Mouse (Mus musculus): ENCODE data around the gene Smim6. TPM values are rescaled to one million over a fixed set of nuclear protein-coding genes. Genes with fewer than 3 reads are reported as not detected.
A peak's percentile ranks its signal among the peaks of the same experiment; 100 is the strongest.

Smim6 gene
- polyA plus RNA-seq, 1 experiment from 2014 or later = 9.4 TPM

DNA sequence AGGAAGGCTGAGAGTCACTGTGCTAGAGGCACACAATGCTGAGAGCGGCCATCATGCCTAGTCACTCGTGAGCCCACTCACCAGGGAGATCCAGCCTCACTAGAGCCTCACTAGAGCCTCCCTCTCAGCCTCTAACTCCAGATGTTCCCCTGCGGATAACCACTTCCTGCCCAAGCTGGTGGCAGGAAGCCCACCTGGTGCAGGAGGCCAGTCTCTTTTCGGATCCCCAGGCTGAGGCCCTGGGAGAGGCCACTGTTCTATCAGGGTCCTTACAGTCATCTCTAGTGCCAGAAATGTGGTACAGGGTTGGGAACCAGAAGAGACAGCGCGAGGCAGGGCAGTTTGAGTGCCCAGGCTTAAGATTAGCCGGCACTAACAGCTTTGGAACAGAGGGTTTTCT lies 13.4 kb upstream of the Smim6 start:
- H3K4me3 ChIP-seq (ENCODE audit: low read length) = no peak overlapping the region
- no peaks in the 10 kb centered on the region for H3K9me3 ChIP-seq (ENCODE audit: control insufficient read depth, low read length)
- peaks cover 27% of the 10 kb centered on the region for H3K36me3 ChIP-seq (ENCODE audit: control insufficient read depth, insufficient read depth, low read length)
- no peak overlapping the region for H3K4me2 ChIP-seq (replicated peaks; ENCODE audit: low read depth, low read length)
- H3K9ac ChIP-seq (ENCODE audit: low read depth, low read length) = no peak overlapping the region
- 84% methylated on average over 7 of the region's 7 CpGs for WGBS
- H3K27ac ChIP-seq (ENCODE audit: low read depth, low read length) = no peak overlapping the region
- H3K27me3 ChIP-seq (ENCODE audit: control insufficient read depth, insufficient read depth, low read length) = no peaks in the 10 kb centered on the region
- peaks cover 43% of the 10 kb centered on the region for H3K4me1 ChIP-seq (ENCODE audit: control insufficient read depth, insufficient read depth, low read length)
- ATAC-seq (ENCODE audit: low FRiP score, low TSS enrichment) = no peak

DNA sequence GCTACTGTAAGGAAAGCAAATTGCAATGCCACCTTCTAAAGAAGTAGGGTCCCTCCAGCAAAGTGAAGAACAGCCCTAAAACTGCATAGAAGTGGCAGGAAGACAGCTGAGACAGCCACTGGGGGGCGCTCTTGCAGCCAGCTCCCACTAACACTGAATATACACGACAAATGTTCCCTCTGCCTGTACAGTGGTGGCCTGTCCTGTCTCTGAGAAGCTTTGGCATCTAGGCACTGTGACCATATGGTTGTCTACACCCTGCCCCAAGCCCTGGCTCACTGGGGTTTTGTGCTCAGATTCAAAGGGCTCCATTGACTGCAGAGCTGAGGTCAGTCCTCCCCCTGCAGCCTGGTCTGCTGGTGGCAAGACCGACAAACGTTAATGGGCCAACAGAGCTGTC lies 12.9 kb upstream of the Smim6 start:
- Histone ChIP-seq H3K4me3 (ENCODE audit: low read length) (no peak overlapping the region), H3K9me3 (ENCODE audit: control insufficient read depth, low read length) (no peaks in the 10 kb centered on the region), H3K27ac (ENCODE audit: low read depth, low read length) (peak overlapping the region; percentile 80), H3K36me3 (ENCODE audit: control insufficient read depth, insufficient read depth, low read length) (peaks cover 23% of the 10 kb centered on the region), H3K27me3 (ENCODE audit: control insufficient read depth, insufficient read depth, low read length) (no peaks in the 10 kb centered on the region), H3K9ac (ENCODE audit: low read depth, low read length) (0 out of 2 replicates have a peak overlapping the region, but pooled peaks have one; percentile 12), H3K4me1 (ENCODE audit: control insufficient read depth, insufficient read depth, low read length) (peaks cover 48% of the 10 kb centered on the region), H3K4me2 (replicated peaks; ENCODE audit: low read depth, low read length) (no peak overlapping the region)
- no peak for ATAC-seq (ENCODE audit: low FRiP score, low TSS enrichment)
- WGBS = 2% methylated on average over 4 of the region's 4 CpGs

DNA sequence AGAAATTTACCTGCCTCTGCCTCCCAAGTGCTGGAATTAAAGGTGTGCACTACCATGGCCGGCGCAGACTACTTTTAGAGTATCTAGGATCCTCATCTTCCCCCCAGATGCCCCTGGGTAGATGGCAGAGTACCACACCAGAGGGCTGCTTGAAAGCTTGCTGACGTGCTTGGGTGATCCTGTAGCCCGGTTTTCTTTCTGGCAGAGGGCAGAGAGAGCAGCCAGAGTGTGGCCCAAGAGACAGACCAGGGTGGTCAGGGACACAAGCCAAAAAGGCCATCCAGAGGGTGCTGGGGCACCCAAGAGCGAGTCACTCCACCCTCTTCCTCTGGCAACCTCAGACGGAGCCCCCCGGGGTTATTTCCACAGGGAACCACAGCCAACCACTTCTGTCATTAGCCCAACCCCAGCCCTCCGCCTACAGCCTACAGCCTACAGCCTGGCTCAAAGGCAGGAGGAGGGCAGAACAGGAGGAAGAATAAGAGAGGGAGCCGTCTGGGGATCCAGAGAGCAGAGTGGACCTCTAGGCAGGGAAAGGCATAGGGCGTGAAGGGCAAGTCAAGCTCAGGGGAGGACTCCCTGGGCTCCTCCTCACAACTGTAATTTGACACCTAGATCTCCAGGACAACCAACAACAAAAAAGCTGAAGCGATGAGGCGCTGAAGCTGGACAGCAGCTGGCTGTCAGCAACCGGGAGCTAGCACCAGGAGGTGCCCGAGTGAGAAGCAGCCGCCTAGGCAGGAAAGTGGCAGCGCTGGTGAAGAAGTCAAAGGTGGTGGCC lies 12.1 kb upstream of the Smim6 start, which contains the start of gene Smim5:
TSS of gene Smim5 (plus strand) at position 481 of the 781 bp plus-strand sequence.
- Histone ChIP-seq H3K4me3 (ENCODE audit: low read length) (no peak within 1 kb of the TSS), H3K36me3 (ENCODE audit: control insufficient read depth, insufficient read depth, low read length) (peaks cover 15% of the 10 kb centered on the region; the same call in 1 of the 2 replicates), H3K27me3 (ENCODE audit: control insufficient read depth, insufficient read depth, low read length) (no peaks in the 10 kb centered on the region), H3K4me1 (ENCODE audit: control insufficient read depth, insufficient read depth, low read length) (peaks cover 55% of the 10 kb centered on the region), H3K27ac (ENCODE audit: low read depth, low read length) (peak within 1 kb of the TSS; percentile 80), H3K9ac (ENCODE audit: low read depth, low read length) (0 out of 2 replicates have a peak within 1 kb of the TSS, but pooled peaks have one; percentile 38), H3K9me3 (ENCODE audit: control insufficient read depth, low read length) (no peaks in the 10 kb centered on the region), H3K4me2 (replicated peaks; ENCODE audit: low read depth, low read length) (peak within 1 kb of the TSS; percentile 21)
- WGBS = 20% methylated on average over 16 of the region's 16 CpGs
- ATAC-seq (ENCODE audit: low FRiP score, low TSS enrichment) = peak; percentile 87

DNA sequence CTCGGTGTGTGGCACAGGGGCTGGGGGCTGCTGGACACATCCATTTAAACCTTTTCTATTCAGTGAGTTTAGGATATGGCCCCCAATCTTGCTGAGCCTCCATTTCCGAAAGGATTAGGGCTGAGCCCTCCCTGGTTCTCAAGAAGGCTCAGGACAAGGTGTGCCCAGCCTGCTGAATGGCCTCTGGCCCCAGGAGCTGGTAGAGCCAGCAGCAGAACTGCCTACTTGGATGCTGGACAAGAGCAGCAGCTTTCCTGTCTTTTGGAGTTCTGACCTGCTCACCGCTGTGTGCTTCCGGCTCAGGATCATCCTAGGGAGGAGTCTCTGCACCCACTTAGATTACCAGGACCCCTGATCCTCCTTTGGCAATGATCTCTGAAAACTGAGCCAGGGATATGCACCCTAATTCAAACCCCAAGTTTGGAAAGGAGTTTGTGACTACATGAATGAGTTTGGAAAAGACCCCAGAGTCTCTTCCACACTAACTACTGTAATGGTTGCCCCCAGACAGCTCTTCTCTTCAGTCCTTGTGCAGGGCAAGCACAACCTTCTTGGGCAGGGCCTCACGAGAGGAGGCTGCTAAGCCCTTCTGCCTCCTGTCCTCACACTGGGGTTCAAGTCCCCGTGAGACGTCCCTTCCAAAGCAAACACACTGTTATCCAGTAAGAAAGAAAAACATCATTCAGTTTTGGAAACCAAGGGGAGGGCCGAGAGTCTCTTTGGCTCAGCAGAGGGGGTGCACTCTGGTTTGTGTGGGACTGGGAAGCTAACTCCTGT lies 11.1 kb upstream of the Smim6 start:
- ATAC-seq (ENCODE audit: low FRiP score, low TSS enrichment) = no peak
- Histone ChIP-seq H3K4me3 (ENCODE audit: low read length) (no peak overlapping the region), H3K36me3 (ENCODE audit: control insufficient read depth, insufficient read depth, low read length) (peaks cover 6% of the 10 kb centered on the region; the same call in 1 of the 2 replicates), H3K27ac (ENCODE audit: low read depth, low read length) (no peak overlapping the region; the same call in 1 of the 2 replicates), H3K27me3 (ENCODE audit: control insufficient read depth, insufficient read depth, low read length) (no peaks in the 10 kb centered on the region), H3K4me2 (replicated peaks; ENCODE audit: low read depth, low read length) (peak overlapping the region; percentile 21; the same call in 1 of the 2 replicates), H3K9me3 (ENCODE audit: control insufficient read depth, low read length) (no peaks in the 10 kb centered on the region), H3K4me1 (ENCODE audit: control insufficient read depth, insufficient read depth, low read length) (peaks cover 66% of the 10 kb centered on the region), H3K9ac (ENCODE audit: low read depth, low read length) (no peak overlapping the region)
- 56% methylated on average over 8 of the region's 8 CpGs for WGBS

DNA sequence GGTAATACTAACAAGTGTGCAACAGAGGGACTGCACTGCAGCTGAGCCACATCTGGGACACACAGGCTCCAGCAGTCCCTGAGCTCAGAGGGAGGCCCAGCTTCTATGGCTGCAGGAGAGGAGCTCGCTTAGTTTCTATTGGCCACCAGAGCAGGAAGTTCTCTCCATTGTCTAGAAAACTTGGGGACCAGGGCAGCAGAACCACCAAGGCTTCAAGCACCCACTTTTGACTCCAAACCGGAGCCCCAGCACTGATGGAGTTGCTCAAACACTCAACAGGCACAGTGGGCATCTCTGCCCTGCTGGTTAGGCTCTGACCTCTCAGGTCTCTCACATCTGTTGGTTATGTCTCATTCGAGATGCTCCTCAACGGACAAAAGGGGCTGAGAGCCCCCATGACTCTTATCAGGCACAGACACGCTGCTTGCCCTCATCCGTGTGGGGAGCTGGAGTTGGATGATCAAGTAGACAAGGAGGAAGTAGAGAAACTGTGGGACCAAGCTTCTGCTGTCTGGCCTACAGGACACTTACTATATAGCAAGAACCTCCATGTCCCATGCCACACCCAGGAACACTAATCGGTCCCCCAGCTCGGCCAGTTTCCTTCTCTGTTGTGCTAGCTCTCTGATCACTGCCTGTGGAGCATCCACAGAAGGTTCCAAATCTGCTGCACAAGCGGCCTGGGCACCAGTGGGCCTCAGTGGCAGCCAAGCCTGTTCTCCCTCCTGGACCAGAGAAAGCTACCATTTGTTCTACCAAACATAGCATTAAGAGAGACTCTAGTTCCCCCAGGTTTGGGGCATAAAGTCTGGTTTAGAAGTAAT lies 10.3 kb upstream of the Smim6 start:
- H3K27me3 ChIP-seq (ENCODE audit: control insufficient read depth, insufficient read depth, low read length) = no peaks in the 10 kb centered on the region
- H3K4me1 ChIP-seq (ENCODE audit: control insufficient read depth, insufficient read depth, low read length) = peaks cover 73% of the 10 kb centered on the region
- H3K4me2 ChIP-seq (replicated peaks; ENCODE audit: low read depth, low read length) = no peak overlapping the region
- no peaks in the 10 kb centered on the region for H3K9me3 ChIP-seq (ENCODE audit: control insufficient read depth, low read length)
- H3K36me3 ChIP-seq (ENCODE audit: control insufficient read depth, insufficient read depth, low read length) = peaks cover under 1% of the 10 kb centered on the region; the same call in 1 of the 2 replicates
- no peak overlapping the region for H3K4me3 ChIP-seq (ENCODE audit: low read length)
- no peak for ATAC-seq (ENCODE audit: low FRiP score, low TSS enrichment)
- WGBS = 82% methylated on average over 9 of the region's 9 CpGs
- H3K9ac ChIP-seq (ENCODE audit: low read depth, low read length) = no peak overlapping the region
- H3K27ac ChIP-seq (ENCODE audit: low read depth, low read length) = no peak overlapping the region

DNA sequence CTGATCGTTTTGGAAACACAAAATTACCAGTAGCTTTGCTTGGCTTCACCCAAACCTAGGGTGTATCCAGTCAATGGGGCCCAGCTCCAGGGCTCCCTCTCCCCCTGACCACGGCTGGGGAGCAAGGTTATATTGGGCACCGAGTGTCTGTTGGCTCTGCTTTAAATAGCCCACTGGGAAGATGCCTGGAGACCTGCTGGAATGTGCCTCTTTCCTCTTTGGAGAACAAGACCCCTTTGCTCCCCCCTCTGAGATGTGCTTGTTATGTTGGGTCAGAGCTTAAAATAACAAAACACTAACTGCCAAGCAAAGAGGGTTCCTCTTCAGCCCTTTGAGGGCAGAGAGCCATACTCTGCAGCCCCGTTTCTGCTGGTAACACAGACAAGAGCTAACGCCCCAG lies 9.6 kb upstream of the Smim6 start:
- 72% methylated on average over 5 of the region's 5 CpGs for WGBS
- Histone ChIP-seq H3K36me3 (ENCODE audit: control insufficient read depth, insufficient read depth, low read length) (no peaks in the 10 kb centered on the region), H3K4me1 (ENCODE audit: control insufficient read depth, insufficient read depth, low read length) (peaks cover 75% of the 10 kb centered on the region), H3K9me3 (ENCODE audit: control insufficient read depth, low read length) (no peaks in the 10 kb centered on the region), H3K4me2 (replicated peaks; ENCODE audit: low read depth, low read length) (no peak overlapping the region), H3K4me3 (ENCODE audit: low read length) (no peak overlapping the region), H3K9ac (ENCODE audit: low read depth, low read length) (no peak overlapping the region), H3K27ac (ENCODE audit: low read depth, low read length) (no peak overlapping the region), H3K27me3 (ENCODE audit: control insufficient read depth, insufficient read depth, low read length) (no peaks in the 10 kb centered on the region)
- ATAC-seq (ENCODE audit: low FRiP score, low TSS enrichment) = no peak

DNA sequence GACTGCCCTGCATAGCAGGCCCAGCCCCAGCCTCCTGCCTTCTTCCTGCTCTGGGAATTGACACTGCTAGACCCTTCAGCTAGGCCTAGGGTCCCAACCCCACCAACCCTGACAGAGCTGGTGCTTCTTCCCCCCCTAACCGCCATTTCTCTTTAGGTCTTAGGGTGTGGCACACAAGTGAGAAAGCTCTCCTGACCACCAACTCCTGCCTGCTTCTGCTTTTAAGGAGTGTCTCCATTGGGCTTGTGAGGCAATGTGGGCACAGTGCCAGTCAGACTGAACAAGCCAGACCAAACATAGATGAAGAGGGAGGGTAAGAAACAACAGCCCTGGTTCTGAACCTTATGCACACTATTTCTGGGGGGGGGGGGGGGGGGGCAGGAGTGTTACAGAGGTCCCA lies 9.0 kb upstream of the Smim6 start:
- no peak for ATAC-seq (ENCODE audit: low FRiP score, low TSS enrichment)
- Histone ChIP-seq H3K4me1 (ENCODE audit: control insufficient read depth, insufficient read depth, low read length) (peaks cover 75% of the 10 kb centered on the region), H3K36me3 (ENCODE audit: control insufficient read depth, insufficient read depth, low read length) (no peaks in the 10 kb centered on the region), H3K4me3 (ENCODE audit: low read length) (no peak overlapping the region), H3K9ac (ENCODE audit: low read depth, low read length) (no peak overlapping the region), H3K4me2 (replicated peaks; ENCODE audit: low read depth, low read length) (no peak overlapping the region), H3K9me3 (ENCODE audit: control insufficient read depth, low read length) (no peaks in the 10 kb centered on the region), H3K27ac (ENCODE audit: low read depth, low read length) (no peak overlapping the region), H3K27me3 (ENCODE audit: control insufficient read depth, insufficient read depth, low read length) (no peaks in the 10 kb centered on the region)
- 82% methylated on average over 1 of the region's 1 CpGs for WGBS

DNA sequence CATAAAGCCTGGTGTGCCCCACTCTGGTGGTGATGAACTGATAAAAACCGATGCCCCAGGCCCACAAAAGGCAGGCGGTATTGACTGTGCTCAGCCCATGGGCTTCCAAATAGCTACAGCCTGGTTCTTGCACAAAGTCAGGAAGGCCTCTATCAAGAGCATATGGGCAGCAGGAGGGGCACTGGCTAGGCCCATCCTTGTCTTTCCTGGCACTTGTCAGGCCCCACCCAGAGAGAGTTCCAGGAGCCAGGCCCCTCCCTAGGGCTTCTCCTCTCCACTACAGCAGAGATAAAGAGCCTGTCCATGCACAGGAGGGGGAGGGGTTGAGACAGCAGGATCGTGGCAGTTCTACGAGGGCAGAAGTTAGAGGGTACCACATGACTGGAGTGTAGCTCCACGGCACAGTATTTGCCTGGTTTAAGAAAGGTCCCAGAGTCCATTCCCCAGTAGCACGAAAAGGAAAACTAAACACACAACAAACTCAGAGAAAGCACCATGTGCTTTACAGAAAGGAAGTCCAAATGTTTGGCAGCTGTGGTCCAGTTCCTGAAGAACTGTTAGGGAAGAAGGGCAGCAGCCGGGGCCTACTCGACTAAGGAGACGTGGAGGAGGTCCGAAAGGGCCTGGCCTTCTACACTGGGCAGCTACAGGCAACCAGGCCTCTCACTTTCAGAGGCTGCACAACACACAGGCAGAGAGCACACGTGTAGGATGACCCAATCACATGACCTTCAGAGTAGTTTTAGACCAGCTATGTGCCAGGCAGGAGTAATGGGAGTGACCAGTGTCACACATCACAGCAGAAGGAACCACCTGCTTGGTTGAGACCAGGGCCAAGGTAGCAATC lies 8.2 kb upstream of the Smim6 start:
- H3K27ac ChIP-seq (ENCODE audit: low read depth, low read length) = peak overlapping the region; percentile 53
- H3K4me1 ChIP-seq (ENCODE audit: control insufficient read depth, insufficient read depth, low read length) = peaks cover 71% of the 10 kb centered on the region
- no peak for ATAC-seq (ENCODE audit: low FRiP score, low TSS enrichment)
- H3K36me3 ChIP-seq (ENCODE audit: control insufficient read depth, insufficient read depth, low read length) = no peaks in the 10 kb centered on the region; the same call in 1 of the 2 replicates
- no peaks in the 10 kb centered on the region for H3K27me3 ChIP-seq (ENCODE audit: control insufficient read depth, insufficient read depth, low read length)
- 57% methylated on average over 11 of the region's 11 CpGs for WGBS
- H3K4me3 ChIP-seq (ENCODE audit: low read length) = no peak overlapping the region
- no peak overlapping the region for H3K4me2 ChIP-seq (replicated peaks; ENCODE audit: low read depth, low read length)
- H3K9me3 ChIP-seq (ENCODE audit: control insufficient read depth, low read length) = no peaks in the 10 kb centered on the region
- H3K9ac ChIP-seq (ENCODE audit: low read depth, low read length) = no peak overlapping the region
